Mouse (Mus musculus): Measurements from ENCODE around the gene Dpep1.

Dpep1 gene

GRCm38 (mm10) chr8:123250940-123251339 is 64.9 kb downstream of the Dpep1 start:
- DNase-seq = no peak
